Mouse (Mus musculus): ENCODE measurements around the gene Cggbp1. TPM values are rescaled to one million over a fixed set of nuclear protein-coding genes. Genes with fewer than 3 reads are reported as not detected.

The Cggbp1 gene
- polyA plus RNA-seq, 1 experiment from 2014 or later: 86.1 TPM

Other genes starting within 250 kb of the Cggbp1 start
- gene Csnka2ip, start 249.6 kb upstream of the Cggbp1 start, polyA plus RNA-seq (2015; fragmentation: Nextera tagmentation; extraction: Ambion mirVana): not detected in 2 replicates
- gene 4930453N24Rik, start 80.8 kb upstream of the Cggbp1 start, polyA plus RNA-seq (2015; fragmentation: Nextera tagmentation; extraction: Ambion mirVana): 20.4 and 21.3 TPM in 2 replicates
- 5.9 and 6.4 TPM in 2 replicates for gene Zfp654, start 344 bp upstream of the Cggbp1 start, polyA plus RNA-seq (2015; fragmentation: Nextera tagmentation; extraction: Ambion mirVana)